ENCODE assay signal across 8 mouse cellular contexts in genomic region chr9:64590634-64591041, GRCm38 (mm10).
DNase-seq lines count a peak whose midpoint lies in the region; ATAC-seq and TF ChIP-seq lines count a peak whose summit lies in the region.

No protein-coding gene starts in this region.

- H3K4me3 ChIP-seq in lung, adult 2 months (replicated peaks; ENCODE audit: extremely low read depth, low read depth, low read length): no peak overlapping the region
- H3K4me3 ChIP-seq in limb, embryonic 10.5 days: no peak overlapping the region
- no peak overlapping the region for H3K4me3 ChIP-seq in stomach, embryonic 15.5 days (replicated peaks)

- H3K36me3 ChIP-seq in limb, embryonic 10.5 days: no peaks in the 10 kb centered on the region
- no peaks in the 10 kb centered on the region for H3K36me3 ChIP-seq in stomach, embryonic 15.5 days

- peak; percentile 64 for DNase-seq in lung, postnatal 10 days
- DNase-seq in lung, adult 2 months: no peak
- DNase-seq in cerebellum, adult 11 months: peak; percentile 62
- peak; percentile 37 to 62 for DNase-seq in heart, adult 18-20 months
- DNase-seq in limb, embryonic 10.5 days (ENCODE audit: low spot score): no peak
- DNase-seq in thymus, postnatal 36 days: no peak
- no peak for DNase-seq in embryo, embryonic 9.5 days (ENCODE audit: extremely low spot score)

- peak overlapping the region; percentile 14; the same call in 1 of the 2 replicates for H3K27ac ChIP-seq in limb, embryonic 10.5 days
- no peak overlapping the region for H3K27ac ChIP-seq in stomach, embryonic 15.5 days

- H3K9me3 ChIP-seq in limb, embryonic 10.5 days (replicated peaks): no peaks in the 10 kb centered on the region
- H3K9me3 ChIP-seq in stomach, embryonic 15.5 days: no peaks in the 10 kb centered on the region

- H3K4me1 ChIP-seq in lung, adult 2 months (ENCODE audit: control insufficient read depth, insufficient read depth, low read length): peaks cover 2% of the 10 kb centered on the region; the same call in 1 of the 2 replicates
- peaks cover 41% of the 10 kb centered on the region for H3K4me1 ChIP-seq in limb, embryonic 10.5 days
- H3K4me1 ChIP-seq in stomach, embryonic 15.5 days: no peaks in the 10 kb centered on the region

- no peak overlapping the region for H3K9ac ChIP-seq in stomach, embryonic 15.5 days

- TF ChIP-seq POLR2A in lung, adult 2 months (IDR thresholded peaks at IDR 0.05; ENCODE audit: borderline replicate concordance, extremely low read depth, low read depth, low read length): no peak

- WGBS in lung, adult 2 months: 38% methylated on average over 5 of the region's 5 CpGs
- WGBS in limb, embryonic 10.5 days: 76% methylated on average over 5 of the region's 5 CpGs
- 40% methylated on average over 5 of the region's 5 CpGs for WGBS in stomach, embryonic 15.5 days

- no peak for TF ChIP-seq CTCF in lung, adult 2 months (IDR thresholded peaks at IDR 0.05; ENCODE audit: insufficient read depth, low read length)

- peak; percentile 88 for ATAC-seq in stomach, embryonic 15.5 days (ENCODE audit: insufficient read depth, low FRiP score, low read depth)

- H3K27me3 ChIP-seq in limb, embryonic 10.5 days (ENCODE audit: low read depth, poor library complexity, severe bottlenecking): no peaks in the 10 kb centered on the region; the same call in 1 of the 2 replicates
- no peaks in the 10 kb centered on the region for H3K27me3 ChIP-seq in stomach, embryonic 15.5 days (replicated peaks)

- no peak overlapping the region for H3K4me2 ChIP-seq in stomach, embryonic 15.5 days

Comparison
In these comparisons a context has a peak if more than half of its experiments do, and no peak if none do; other contexts are left out.
1. DNase-seq: peak in lung, postnatal 10 days (single experiment), cerebellum, adult 11 months (single experiment) and heart, adult 18-20 months (2 of 2); none in lung, adult 2 months (single experiment), limb, embryonic 10.5 days (single experiment), thymus, postnatal 36 days (0 of 2) and embryo, embryonic 9.5 days (single experiment).